Mouse (Mus musculus): ENCODE results near the gene Zfp292. TPM values are rescaled to one million over a fixed set of nuclear protein-coding genes. Genes with fewer than 3 reads are reported as not detected.

The Zfp292 gene
- total RNA-seq, 2 experiments from 2014 or later = 12.7 to 16.2 TPM

DNA sequence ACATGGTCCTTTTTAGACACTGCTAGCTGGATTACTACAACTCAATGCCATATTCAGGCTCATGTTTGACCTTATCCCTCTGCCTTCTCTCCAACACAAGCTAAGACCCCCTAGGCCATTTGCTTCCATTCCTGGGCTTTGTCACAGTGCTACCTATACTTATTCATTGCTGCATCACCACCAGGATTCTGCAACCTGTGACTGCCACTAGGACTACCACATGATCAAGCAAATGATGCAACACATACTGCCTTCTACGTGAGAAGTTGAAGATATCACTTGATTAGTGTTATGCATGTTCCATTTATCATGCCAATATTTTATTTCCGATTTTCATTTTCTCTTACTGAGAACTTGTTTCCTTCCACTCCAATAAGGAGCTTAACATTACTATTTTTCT is 84.8 kb downstream of the Zfp292 start:
- DNase-seq (ENCODE audit: low spot score in 2 of 2) = no peak

DNA sequence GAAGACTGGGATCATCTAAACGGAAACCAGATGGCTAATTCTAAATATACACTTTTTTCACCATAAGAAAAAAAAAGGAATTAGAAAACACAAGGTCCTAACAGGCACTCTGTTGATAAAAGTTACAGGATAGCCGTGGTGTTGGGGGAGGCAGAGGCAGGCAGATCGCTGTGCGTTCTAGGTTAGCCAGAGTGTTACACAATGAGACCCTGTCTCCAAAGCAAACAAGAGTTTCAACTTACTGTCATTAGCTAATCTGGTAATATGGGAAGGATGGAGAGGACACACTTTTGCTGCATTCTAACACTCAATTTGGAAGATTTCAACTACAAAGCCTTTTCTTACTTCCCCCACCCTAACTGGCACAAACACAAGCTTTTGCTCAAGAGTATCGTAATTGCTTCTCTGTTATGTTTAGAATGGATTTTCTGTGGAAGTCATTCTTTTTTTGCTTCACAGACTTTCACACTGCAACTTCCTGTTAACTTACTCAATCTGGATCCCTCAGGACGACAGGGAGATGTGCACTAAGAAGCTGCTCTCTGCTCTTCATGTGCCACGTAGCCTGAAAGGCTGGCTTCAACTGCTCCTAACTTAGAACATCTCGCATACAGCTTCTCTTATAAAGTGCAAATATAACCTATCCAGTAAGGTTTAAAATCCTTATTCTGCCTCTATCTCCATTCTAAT is 85.3 kb downstream of the Zfp292 start:
- DNase-seq (ENCODE audit: low spot score in 2 of 2) = no peak

DNA sequence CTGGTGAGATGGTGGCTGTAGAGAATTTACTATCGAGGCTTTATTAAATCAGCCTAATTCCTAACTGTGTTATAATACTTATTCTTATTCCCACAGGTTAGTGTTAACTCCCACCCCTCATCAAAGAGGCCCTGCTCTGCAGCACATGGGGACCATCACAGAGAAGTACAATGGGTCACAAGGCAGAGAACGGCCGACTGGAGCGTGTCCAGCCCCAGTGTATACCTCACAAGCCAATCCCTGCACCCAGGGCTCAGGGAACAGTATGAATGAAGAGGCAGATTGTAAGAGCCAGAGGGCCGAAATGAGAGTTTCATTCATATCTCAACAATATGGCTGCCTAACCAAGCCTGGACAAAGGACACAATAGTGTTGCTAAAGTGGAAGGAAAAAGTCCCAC is 86.5 kb downstream of the Zfp292 start:
- DNase-seq (ENCODE audit: low spot score in 2 of 2) = no peak

DNA sequence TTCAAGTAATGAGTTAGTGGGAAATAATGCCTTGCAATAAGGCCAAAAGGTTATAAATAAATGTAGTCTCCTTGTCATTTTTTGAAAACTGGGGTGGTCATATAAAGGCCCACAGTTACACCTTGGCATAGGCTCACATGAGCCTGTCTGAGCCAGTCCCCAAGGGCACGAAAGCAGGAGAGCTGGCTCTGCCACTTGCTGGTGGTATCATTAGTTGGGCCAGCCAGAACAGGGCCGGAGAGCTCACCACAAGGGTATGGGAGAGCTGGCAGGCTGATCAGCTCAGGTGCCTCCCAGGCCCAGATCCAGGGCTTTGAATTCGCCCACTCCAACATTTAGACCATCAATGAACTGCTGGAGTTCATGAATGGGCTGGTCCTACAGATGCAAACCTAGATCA is 96.3 kb downstream of the Zfp292 start:
- no peak for DNase-seq (ENCODE audit: low spot score in 2 of 2)

DNA sequence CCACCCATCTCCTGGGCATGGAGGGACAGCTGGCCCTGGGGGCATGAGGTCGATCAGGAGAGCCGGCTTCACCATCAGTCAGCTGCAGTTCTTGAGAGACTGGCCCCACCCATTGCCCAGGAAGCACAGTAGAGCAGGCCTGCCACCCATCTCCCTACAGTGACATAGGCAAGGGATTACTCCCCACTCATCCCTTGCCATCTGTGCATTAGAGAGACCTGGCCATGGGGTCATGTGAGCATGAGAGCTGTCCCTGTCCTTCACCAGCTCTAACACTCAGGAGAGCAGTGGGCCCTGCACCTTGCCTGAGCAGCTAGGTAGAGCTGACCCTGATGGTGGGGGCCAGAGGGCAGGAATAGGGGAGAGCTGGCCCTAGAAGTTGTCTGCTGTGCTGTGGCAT is 97.1 kb downstream of the Zfp292 start:
- no peak for DNase-seq (ENCODE audit: low spot score in 2 of 2)

DNA sequence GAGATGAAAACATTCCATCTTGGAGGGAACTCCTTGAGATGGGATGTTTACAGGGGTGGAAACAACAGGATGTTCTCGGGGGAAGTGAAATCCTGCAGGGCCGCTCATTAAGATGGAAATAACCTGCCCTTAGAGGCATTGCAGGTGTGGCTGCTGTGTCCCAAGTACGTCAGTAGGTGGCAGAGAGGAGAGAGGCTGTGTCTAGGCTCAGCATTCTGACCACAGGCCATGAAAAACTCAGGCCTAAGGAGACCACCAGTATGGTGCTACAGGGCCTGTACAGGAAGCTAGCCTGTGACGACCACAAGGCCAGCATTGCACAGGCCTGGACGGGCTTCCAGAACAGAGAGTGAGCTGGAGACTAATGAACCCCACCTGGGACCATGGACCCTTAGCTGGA is 97.9 kb downstream of the Zfp292 start:
- no peak for DNase-seq (ENCODE audit: low spot score in 2 of 2)

DNA sequence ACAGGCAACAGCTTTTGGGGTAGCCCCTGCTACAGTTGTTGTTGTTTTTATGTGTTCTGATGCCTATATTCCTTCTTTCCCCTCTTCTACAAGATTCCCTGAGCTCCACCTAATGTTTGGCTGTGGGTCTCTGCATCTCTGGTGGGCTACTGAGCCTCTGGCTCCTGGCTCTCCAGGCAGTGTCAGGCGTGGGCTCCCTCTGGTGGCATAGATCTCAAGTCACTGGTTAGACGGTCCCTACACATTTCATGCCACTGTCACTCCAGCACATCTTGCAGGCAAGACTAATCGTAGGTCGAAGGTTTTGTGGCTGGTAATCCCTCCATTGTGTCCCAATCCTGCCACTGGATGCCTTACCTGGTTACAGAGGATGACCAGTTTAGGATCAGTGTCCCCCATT is 100.0 kb downstream of the Zfp292 start:
- no peak for DNase-seq (ENCODE audit: low spot score in 2 of 2)

DNA sequence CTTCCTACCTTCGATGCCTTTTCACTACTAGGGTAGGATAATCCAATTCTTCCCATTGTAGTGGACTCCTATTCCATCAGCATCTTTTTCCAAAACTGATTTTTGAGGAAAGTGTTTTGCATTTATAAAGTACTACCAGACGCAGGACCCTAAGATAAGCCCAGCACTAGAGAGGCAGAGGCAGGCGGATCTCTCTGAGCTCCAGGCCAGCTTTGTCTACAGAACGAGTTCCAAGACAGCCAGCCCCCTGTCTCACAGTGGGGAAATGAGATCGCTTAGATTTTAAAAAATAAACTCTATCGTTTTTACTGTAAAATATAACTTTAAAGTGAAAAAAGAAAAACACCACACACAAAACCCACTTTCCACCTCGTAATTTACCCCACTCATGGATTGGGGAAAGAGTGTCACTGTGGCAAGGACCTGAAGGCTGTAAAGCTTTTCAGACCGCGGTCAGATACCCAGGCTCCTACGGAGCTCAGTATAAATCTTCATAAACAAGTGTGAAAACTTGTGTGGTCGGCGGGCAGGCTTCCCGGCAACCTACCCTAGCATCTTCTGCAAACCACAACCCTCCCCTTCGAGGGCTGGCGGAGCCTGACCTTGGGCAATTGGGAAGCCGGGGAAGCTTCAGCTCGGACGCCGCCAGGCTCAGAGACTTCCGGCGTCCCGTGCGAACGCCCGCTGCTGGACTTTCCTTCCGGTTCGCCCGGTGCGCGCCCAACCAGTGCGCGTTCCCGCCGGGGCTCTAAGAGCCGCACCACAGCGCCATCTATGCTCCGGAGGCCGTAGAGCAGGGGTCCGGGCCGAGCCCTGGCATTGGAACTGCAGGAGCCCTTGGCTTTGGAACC is 104.9 kb downstream of the Zfp292 start, which contains the start of gene Smim8:
Smim8 (minus strand) TSS at position 747 of the 851 bp plus-strand sequence.
- DNase-seq (ENCODE audit: low spot score in 2 of 2) = peak; percentile 94

DNA sequence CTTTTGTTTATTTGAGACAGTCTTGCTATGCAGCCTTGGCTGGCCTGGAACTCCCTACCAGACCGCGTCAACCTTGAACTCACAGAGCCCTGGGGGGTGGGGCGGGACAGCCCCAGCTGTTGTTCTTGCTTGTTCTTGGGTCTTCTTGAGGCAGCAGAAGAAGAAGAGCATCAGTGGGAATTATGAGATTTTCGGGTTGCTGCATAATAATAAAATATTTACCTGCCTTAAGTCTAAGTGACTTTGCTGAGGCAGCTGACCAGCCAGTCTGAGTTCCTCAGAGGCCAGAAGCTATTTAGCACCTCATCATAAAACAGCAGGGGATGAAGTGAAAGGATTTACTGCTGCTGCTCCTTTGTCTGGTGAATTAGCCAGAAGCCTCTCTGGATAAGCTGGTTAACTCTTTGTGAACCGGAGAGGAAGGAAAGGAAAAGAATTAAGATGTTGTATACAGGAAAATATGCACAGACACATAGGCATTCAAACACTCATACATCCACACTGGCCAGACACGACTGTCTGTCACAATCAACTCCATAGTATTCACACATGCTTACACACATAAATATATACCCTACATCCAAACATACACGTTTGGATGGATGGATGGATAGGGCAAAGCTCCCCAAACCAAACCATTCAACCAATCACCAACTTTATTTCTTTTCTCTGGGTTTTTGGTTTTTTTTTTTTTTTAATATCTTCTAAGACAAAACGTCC is 110.9 kb downstream of the Zfp292 start:
- DNase-seq (ENCODE audit: low spot score in 2 of 2) = no peak

DNA sequence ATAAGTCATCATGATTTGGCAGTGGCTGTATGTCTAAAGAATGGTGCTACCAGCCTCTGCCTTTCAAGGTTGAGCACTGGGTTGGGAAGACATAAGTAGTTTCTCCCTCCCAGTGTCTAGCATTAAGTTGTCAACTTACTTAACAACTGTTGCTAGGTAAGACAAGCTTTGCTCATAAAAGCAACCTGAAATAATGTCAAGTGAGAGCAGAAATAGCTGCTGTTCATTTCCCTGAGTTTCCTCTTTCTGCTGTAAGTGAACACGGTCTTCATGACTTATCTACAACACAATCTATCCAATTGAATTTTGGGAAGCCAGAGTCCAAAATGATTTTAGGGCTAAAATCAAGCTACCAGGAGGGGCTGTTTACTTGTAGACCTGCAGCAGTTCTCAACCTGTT is 126.6 kb downstream of the Zfp292 start, which contains the start of gene Gm136:
Gm136 (minus strand) TSS at position 101 of the 400 bp plus-strand sequence.
- DNase-seq (ENCODE audit: low spot score in 2 of 2) = no peak

Other genes with a start within 250 kb of the Zfp292 start
- 10 to 100 TPM; 34.8 to 39.7 TPM for gene Slc35a1, start 195.5 kb downstream of the Zfp292 start, total RNA-seq (2021)
- gene Cfap206, start 152.8 kb downstream of the Zfp292 start, total RNA-seq (2021) = under 1 TPM; 0.30 to 0.58 TPM
- not detected for gene Gm136, start 126.7 kb downstream of the Zfp292 start, total RNA-seq (2021)
- gene Smim8, start 104.5 kb downstream of the Zfp292 start, total RNA-seq (2021) = 10 to 100 TPM; 15.8 to 19.9 TPM
- not detected for gene Cga, start 10.8 kb upstream of the Zfp292 start, total RNA-seq (2021)